Mouse (Mus musculus): ENCODE data around the gene Acsbg2. TPM values are rescaled to one million over a fixed set of nuclear protein-coding genes. Genes with fewer than 3 reads are reported as not detected.
A peak's percentile ranks its signal among the peaks of the same experiment; 100 is the strongest.
"Not testable (repeated sequence)": the region's sequence is repeated elsewhere in the genome, so short reads cannot be mapped to it uniquely, and the experiment has no call there.

The Acsbg2 gene
- polyA plus RNA-seq (2015; fragmentation: Nextera tagmentation; extraction: Ambion mirVana) = not detected in 2 replicates

GRCm38 (mm10) chr17:56874237-56874636, at the start of gene Acsbg2:
Gene Acsbg2, minus strand, starts transcription at chr17:56874447.
- no peaks in the 10 kb centered on the region for H3K9me3 ChIP-seq (replicated peaks)

GRCm38 (mm10) chr17:56919725-56920124, 45.5 kb upstream of the Acsbg2 start:
- Histone ChIP-seq H3K36me3 (peaks cover 35% of the 10 kb centered on the region), H3K4me1 (replicated peaks) (no peaks in the 10 kb centered on the region), H3K4me2 (no peak overlapping the region), H3K27me3 (no peaks in the 10 kb centered on the region), H3K9me3 (replicated peaks) (no peaks in the 10 kb centered on the region), H3K4me3 (no peak overlapping the region), H3K9ac (no peak overlapping the region), H3K27ac (no peak overlapping the region)
- no peak for ATAC-seq (replicated peaks; ENCODE audit: insufficient number of reproducible peaks, insufficient read depth, low FRiP score, low read depth)
- 82% methylated on average over 3 of the region's 3 CpGs for WGBS

More at GRCm38 (mm10) chr17:56874237-56874636, at the start of gene Acsbg2:
- H3K27ac ChIP-seq = no peak within 1 kb of the TSS
- H3K36me3 ChIP-seq = no peaks in the 10 kb centered on the region
- H3K4me1 ChIP-seq (replicated peaks) = no peaks in the 10 kb centered on the region
- no peak for ATAC-seq (replicated peaks; ENCODE audit: insufficient number of reproducible peaks, insufficient read depth, low FRiP score, low read depth)
- H3K4me2 ChIP-seq = no peak within 1 kb of the TSS
- H3K9ac ChIP-seq = no peak within 1 kb of the TSS
- WGBS = 93% methylated on average over 2 of the region's 2 CpGs
- H3K27me3 ChIP-seq = no peaks in the 10 kb centered on the region
- H3K4me3 ChIP-seq = no peak within 1 kb of the TSS

DNA sequence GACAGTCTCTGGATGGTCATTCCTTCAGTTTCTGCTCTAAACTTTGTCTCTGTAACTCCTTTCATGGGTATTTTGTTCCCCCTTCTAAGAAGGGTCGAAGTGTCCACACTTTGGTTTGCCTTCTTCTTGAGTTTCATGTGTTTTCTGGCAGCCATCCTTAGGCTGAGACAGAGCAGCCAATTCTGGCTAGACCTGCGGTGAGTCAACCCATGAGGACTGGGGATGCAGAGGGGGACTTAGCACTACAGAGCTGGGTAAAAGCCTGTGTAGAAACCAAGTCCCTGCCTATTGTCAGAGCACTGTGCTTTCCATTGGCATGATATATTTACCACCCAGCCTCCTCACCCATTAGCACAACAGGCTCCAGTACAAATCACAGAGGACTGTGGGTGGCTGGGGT, 42.9 kb upstream of the Acsbg2 start:
- Histone ChIP-seq H3K9ac (no peak overlapping the region), H3K36me3 (peaks cover 23% of the 10 kb centered on the region), H3K4me2 (no peak overlapping the region)

GRCm38 (mm10) chr17:56913444-56913843, 39.2 kb upstream of the Acsbg2 start:
- peaks cover 4% of the 10 kb centered on the region for H3K4me1 ChIP-seq (replicated peaks)
- no peaks in the 10 kb centered on the region for H3K27me3 ChIP-seq
- no peaks in the 10 kb centered on the region for H3K9me3 ChIP-seq (replicated peaks)
- no peak overlapping the region for H3K4me3 ChIP-seq
- H3K36me3 ChIP-seq = peaks cover 19% of the 10 kb centered on the region; the same call in 1 of the 2 replicates
- no peak overlapping the region for H3K27ac ChIP-seq
- no peak overlapping the region for H3K9ac ChIP-seq
- no peak overlapping the region for H3K4me2 ChIP-seq
- no peak for ATAC-seq (replicated peaks; ENCODE audit: insufficient number of reproducible peaks, insufficient read depth, low FRiP score, low read depth)

More for the DNA sequence above, 42.9 kb upstream of the Acsbg2 start:
- no peak for ATAC-seq (replicated peaks; ENCODE audit: insufficient number of reproducible peaks, insufficient read depth, low FRiP score, low read depth)
- H3K9me3 ChIP-seq (replicated peaks) = no peaks in the 10 kb centered on the region
- 83% methylated on average over 2 of the region's 2 CpGs for WGBS
- no peak overlapping the region for H3K27ac ChIP-seq
- no peak overlapping the region for H3K4me3 ChIP-seq
- H3K4me1 ChIP-seq (replicated peaks) = no peaks in the 10 kb centered on the region
- H3K27me3 ChIP-seq = no peaks in the 10 kb centered on the region

- peaks cover 19% of the 10 kb centered on the region; the same call in 1 of the 2 replicates for H3K36me3 ChIP-seq
- H3K27me3 ChIP-seq = no peaks in the 10 kb centered on the region
- H3K4me3 ChIP-seq = no peak overlapping the region
- WGBS = 82% methylated on average over 3 of the region's 3 CpGs
- peaks cover 8% of the 10 kb centered on the region for H3K4me1 ChIP-seq (replicated peaks)
- no peaks in the 10 kb centered on the region for H3K9me3 ChIP-seq (replicated peaks)
- no peak for ATAC-seq (replicated peaks; ENCODE audit: insufficient number of reproducible peaks, insufficient read depth, low FRiP score, low read depth)
- no peak overlapping the region for H3K4me2 ChIP-seq
- no peak overlapping the region for H3K27ac ChIP-seq
- no peak overlapping the region for H3K9ac ChIP-seq
Measured at GRCm38 (mm10) chr17:56913023-56913422, 38.8 kb upstream of the Acsbg2 start.

DNA sequence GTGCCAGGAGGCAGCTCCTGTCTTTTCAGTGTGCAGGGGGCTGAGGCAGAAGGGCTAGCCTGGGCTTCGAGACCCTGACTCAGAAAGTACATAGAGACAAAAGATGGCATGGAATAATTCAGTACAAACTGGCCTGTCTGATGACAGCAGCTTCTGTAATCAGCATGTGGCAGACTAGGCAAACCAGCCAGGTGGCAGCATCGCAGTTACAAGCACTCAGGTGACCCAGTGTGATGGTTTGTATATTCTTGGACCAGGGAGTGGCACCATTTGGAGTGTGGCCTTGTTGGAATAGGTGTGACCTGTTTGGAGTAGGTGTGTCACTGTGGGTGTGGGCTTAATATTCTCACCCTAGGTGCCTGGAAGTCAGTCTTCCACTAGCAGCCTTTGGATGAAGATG, 35.5 kb upstream of the Acsbg2 start:
- not testable (repeated sequence) for ATAC-seq (replicated peaks; ENCODE audit: insufficient number of reproducible peaks, insufficient read depth, low FRiP score, low read depth); H3K27ac ChIP-seq; H3K9ac ChIP-seq; H3K4me3 ChIP-seq; H3K4me2 ChIP-seq; H3K9me3 ChIP-seq (replicated peaks); H3K27me3 ChIP-seq
- peaks cover 23% of the 10 kb centered on the region; the same call in 1 of the 2 replicates for H3K36me3 ChIP-seq
- 93% methylated on average over 2 of the region's 2 CpGs for WGBS
- peaks cover 23% of the 10 kb centered on the region for H3K4me1 ChIP-seq (replicated peaks)

DNA sequence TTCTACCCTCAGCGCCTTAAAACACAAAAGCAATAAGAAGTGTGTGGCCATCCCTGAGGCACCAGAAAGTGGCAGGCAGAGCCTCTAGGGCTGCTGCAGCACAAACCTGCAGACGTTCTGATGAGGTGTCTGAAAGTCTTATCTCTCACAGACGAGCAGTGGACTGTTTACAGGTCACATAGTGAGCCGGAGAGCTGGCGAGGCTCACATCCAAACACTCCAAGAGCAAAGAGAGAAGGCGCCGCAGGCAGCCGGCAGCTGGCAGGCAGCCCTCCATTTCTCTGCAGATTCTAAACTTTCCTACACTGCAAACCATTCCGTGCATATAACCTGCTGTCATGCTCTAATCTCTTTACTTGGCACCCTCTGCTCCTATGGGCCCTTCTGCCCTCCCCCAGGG, 33.6 kb upstream of the Acsbg2 start:
- Histone ChIP-seq H3K27ac (peak overlapping the region; percentile 59), H3K9me3 (replicated peaks) (no peaks in the 10 kb centered on the region), H3K9ac (no peak overlapping the region), H3K36me3 (peaks cover 29% of the 10 kb centered on the region; the same call in 1 of the 2 replicates), H3K27me3 (no peaks in the 10 kb centered on the region), H3K4me3 (no peak overlapping the region), H3K4me2 (no peak overlapping the region), H3K4me1 (replicated peaks) (peaks cover 23% of the 10 kb centered on the region)
- WGBS = 23% methylated on average over 9 of the region's 9 CpGs
- ATAC-seq (replicated peaks; ENCODE audit: insufficient number of reproducible peaks, insufficient read depth, low FRiP score, low read depth) = peak; percentile 45; the same call in 1 of the 2 replicates

DNA sequence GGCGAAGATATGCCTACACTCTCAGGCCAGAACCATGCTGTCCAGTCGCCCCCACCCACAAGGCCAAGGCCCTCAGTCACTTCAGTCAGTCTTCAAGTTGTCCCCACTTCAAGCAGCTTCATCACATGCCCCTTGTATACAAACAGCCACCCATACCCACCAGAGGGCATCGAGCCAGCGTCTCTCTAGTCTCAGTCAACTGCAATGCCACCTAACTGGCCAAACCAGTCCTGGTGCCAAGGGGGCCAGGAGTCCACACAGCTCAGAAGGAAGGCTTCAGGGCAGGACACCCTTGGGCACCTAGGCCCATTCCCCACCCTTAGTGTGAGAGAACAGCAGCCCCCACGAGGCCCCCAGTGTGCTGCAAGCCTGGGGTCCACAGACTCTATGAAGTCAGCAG, 32.8 kb upstream of the Acsbg2 start:
- no peak overlapping the region for H3K4me3 ChIP-seq
- H3K27ac ChIP-seq = peak overlapping the region; percentile 59; the same call in 1 of the 2 replicates
- H3K9me3 ChIP-seq (replicated peaks) = no peaks in the 10 kb centered on the region
- peaks cover 23% of the 10 kb centered on the region for H3K4me1 ChIP-seq (replicated peaks)
- H3K9ac ChIP-seq = no peak overlapping the region
- WGBS = 77% methylated on average over 5 of the region's 5 CpGs
- no peaks in the 10 kb centered on the region for H3K27me3 ChIP-seq
- peaks cover 33% of the 10 kb centered on the region; the same call in 1 of the 2 replicates for H3K36me3 ChIP-seq
- ATAC-seq (replicated peaks; ENCODE audit: insufficient number of reproducible peaks, insufficient read depth, low FRiP score, low read depth) = no peak
- no peak overlapping the region for H3K4me2 ChIP-seq

DNA sequence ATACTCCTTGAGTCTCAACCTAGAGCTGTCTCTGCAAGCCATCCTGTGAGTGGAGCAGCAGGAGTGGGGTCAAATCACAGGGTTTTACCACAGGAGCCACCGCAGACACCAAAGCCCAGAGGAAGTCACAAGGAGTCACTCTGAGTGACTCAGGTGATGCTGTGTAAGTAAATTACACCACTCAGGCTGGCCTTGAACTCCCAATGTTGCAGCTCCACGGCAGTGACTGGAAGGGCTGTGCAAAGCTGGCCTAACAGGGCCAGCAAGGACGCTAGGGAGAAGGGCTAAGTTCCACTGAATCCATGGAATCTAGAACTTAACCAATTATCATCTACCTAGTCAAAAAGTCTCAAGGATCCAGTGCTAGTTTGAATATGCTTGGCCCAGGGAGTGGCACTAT, 31.9 kb upstream of the Acsbg2 start:
- H3K4me3 ChIP-seq = no peak overlapping the region
- no peak for ATAC-seq (replicated peaks; ENCODE audit: insufficient number of reproducible peaks, insufficient read depth, low FRiP score, low read depth)
- no peak overlapping the region for H3K4me2 ChIP-seq
- no peaks in the 10 kb centered on the region for H3K9me3 ChIP-seq (replicated peaks)
- peaks cover 34% of the 10 kb centered on the region; the same call in 1 of the 2 replicates for H3K36me3 ChIP-seq
- no peak overlapping the region for H3K27ac ChIP-seq
- WGBS = 92% methylated on average over 3 of the region's 3 CpGs
- no peaks in the 10 kb centered on the region for H3K27me3 ChIP-seq
- H3K4me1 ChIP-seq (replicated peaks) = peaks cover 23% of the 10 kb centered on the region
- H3K9ac ChIP-seq = no peak overlapping the region

- Histone ChIP-seq H3K4me3 (no peak overlapping the region), H3K4me2 (no peak overlapping the region), H3K4me1 (replicated peaks) (peaks cover 11% of the 10 kb centered on the region), H3K27ac (no peak overlapping the region), H3K9me3 (replicated peaks) (no peaks in the 10 kb centered on the region), H3K36me3 (peaks cover 32% of the 10 kb centered on the region; the same call in 1 of the 2 replicates), H3K9ac (no peak overlapping the region), H3K27me3 (no peaks in the 10 kb centered on the region)
- WGBS = 83% methylated on average over 5 of the region's 5 CpGs
- ATAC-seq (replicated peaks; ENCODE audit: insufficient number of reproducible peaks, insufficient read depth, low FRiP score, low read depth) = no peak
Measured at GRCm38 (mm10) chr17:56902698-56903097, 28.5 kb upstream of the Acsbg2 start.

DNA sequence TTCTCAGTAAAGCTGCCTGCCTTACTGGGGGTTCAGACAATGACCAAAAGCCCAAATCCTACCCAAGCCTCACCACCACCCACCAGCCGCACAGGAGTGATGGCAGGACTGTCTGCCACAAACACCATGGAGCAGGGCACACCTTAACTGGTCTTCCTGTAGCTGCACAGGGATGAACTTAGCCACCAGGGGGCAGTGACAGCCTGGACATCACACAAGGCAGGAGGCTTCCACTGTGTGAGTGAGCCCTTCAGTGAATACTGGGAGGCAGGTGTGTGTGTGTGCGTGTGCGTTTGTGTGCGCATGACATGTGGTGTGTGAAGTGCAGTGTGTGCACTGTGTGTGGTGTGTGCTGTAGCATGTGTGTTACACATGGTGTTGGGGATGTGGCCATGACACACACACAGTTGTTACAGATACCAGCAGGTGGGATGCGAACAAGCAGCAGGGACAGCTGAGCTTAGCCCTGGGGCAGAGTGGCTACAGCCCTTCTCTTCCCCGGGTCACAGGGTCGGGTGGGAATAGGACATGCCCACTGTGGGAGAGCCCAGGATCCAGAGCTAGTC, 23.5 kb upstream of the Acsbg2 start:
- peak; percentile 57; the same call in 1 of the 2 replicates for ATAC-seq (replicated peaks; ENCODE audit: insufficient number of reproducible peaks, insufficient read depth, low FRiP score, low read depth)
- Histone ChIP-seq H3K4me2 (no peak overlapping the region), H3K9me3 (replicated peaks) (no peaks in the 10 kb centered on the region), H3K27ac (no peak overlapping the region), H3K36me3 (peaks cover 59% of the 10 kb centered on the region), H3K27me3 (no peaks in the 10 kb centered on the region), H3K4me3 (no peak overlapping the region), H3K9ac (no peak overlapping the region), H3K4me1 (replicated peaks) (no peaks in the 10 kb centered on the region)
- 78% methylated on average over 7 of the region's 7 CpGs for WGBS

DNA sequence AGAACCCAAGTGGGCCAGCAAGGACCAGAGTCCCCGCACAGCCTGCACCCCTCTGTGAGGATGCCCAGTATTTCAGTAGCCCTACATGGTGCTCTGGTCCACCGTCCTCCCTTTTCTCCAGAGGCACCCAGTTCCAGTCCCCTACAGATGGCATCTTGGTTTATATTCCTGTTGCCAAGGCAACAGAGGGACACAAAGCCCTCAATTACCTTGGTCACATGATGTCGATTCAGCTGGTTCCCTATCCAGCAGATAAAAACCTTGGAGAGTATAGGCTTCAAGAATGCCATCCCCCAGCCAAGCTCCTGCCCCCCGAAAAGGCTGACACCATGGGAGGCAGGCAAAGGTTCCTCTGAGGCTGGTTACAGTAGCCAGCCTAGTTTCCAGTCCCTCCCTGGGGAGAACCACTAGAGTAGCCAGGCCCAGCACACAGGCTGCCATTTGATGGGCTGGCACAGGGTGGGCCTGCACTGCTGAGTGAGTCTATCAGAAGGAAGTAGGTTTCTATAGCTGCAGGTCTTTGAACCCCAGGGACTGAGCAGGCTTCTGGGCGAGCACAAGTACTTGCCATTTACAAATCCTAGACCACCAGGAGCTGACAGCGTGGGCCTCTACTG, 22.4 kb upstream of the Acsbg2 start:
- H3K4me2 ChIP-seq = no peak overlapping the region
- no peaks in the 10 kb centered on the region for H3K9me3 ChIP-seq (replicated peaks)
- no peaks in the 10 kb centered on the region for H3K4me1 ChIP-seq (replicated peaks)
- H3K27ac ChIP-seq = no peak overlapping the region
- H3K9ac ChIP-seq = no peak overlapping the region
- 89% methylated on average over 6 of the region's 6 CpGs for WGBS
- H3K27me3 ChIP-seq = no peaks in the 10 kb centered on the region
- H3K4me3 ChIP-seq = no peak overlapping the region
- no peak for ATAC-seq (replicated peaks; ENCODE audit: insufficient number of reproducible peaks, insufficient read depth, low FRiP score, low read depth)
- peaks cover 58% of the 10 kb centered on the region for H3K36me3 ChIP-seq

Measured in heart, embryonic 15.5 days (tissue).